Mouse (Mus musculus) myocyte (in vitro differentiated cells): ENCODE measurements around the gene Lce1c. TPM values are rescaled to one million over a fixed set of nuclear protein-coding genes. Genes with fewer than 3 reads are reported as not detected.

Source experiments
- H3K27me3 ChIP-seq: one replicate; pipeline ENCODE4 v1.6.1; 2011; ENCODE audit not compliant: control insufficient read depth, insufficient read depth, insufficient read length
- H3K36me3 ChIP-seq: one replicate; pipeline ENCODE4 v1.6.1; 2011; ENCODE audit not compliant: control insufficient read depth, insufficient read depth
- H3K4me2 ChIP-seq: one replicate; pipeline ENCODE4 v1.6.1; 2011; ENCODE audit warnings: low read depth, control low read depth
- H3K4me3 ChIP-seq: one replicate; pipeline ENCODE4 v1.5.1; 2011; ENCODE audit warnings: mild to moderate bottlenecking, control low read depth, moderate library complexity
- H3K79me2 ChIP-seq: one replicate; pipeline ENCODE4 v1.6.1; 2011; ENCODE audit not compliant: control insufficient read depth, insufficient read depth
- H3ac ChIP-seq: one replicate; pipeline ENCODE4 v1.6.1; 2011; ENCODE audit not compliant: control insufficient read depth, insufficient read length
- CEBPB ChIP-seq: IDR thresholded peaks from 2 replicates; pipeline ENCODE4 v1.6.1; 2011; ENCODE audit warnings: mild to moderate bottlenecking, moderate library complexity; ENCODE audit not compliant: poor library complexity, insufficient read depth, severe bottlenecking
- E2F4 ChIP-seq: IDR thresholded peaks from one replicate; pipeline ENCODE4 v1.6.1; 2011; ENCODE audit warnings: mild to moderate bottlenecking, control low read depth, moderate library complexity; ENCODE audit not compliant: insufficient read depth
- MAX ChIP-seq: IDR thresholded peaks from one replicate; pipeline ENCODE4 v1.6.1; 2011; ENCODE audit warnings: low read depth, mild to moderate bottlenecking, control low read depth
- MYOD1 ChIP-seq, 3 experiments: IDR thresholded peaks; one replicate each; pipeline ENCODE4 v1.6.1; 2011; ENCODE audit warnings: control low read depth in 2 of 3, low read depth in 2 of 3, mild to moderate bottlenecking in 2 of 3, moderate library complexity in 1 of 3; ENCODE audit not compliant: insufficient read length in 2 of 3, control insufficient read depth in 1 of 3
- MYOG ChIP-seq, 3 experiments: IDR thresholded peaks; one replicate each; pipeline ENCODE4 v1.6.1; 2011; ENCODE audit warnings: control low read depth in 2 of 3, low read depth in 2 of 3, mild to moderate bottlenecking in 2 of 3; ENCODE audit not compliant: insufficient read length in 2 of 3, control insufficient read depth in 1 of 3, insufficient read depth in 1 of 3
- POLR2A ChIP-seq: IDR thresholded peaks from one replicate; pipeline ENCODE4 v1.6.1; 2011; ENCODE audit warnings: low read depth, mild to moderate bottlenecking, control low read depth, moderate library complexity; ENCODE audit not compliant: insufficient read length
- POLR2AphosphoS2 ChIP-seq: IDR thresholded peaks from one replicate; pipeline ENCODE4 v1.6.1; 2011; ENCODE audit warnings: low read depth, control low read depth; ENCODE audit not compliant: insufficient read length
- REST ChIP-seq: IDR thresholded peaks from one replicate; pipeline ENCODE4 v1.6.1; 2011; ENCODE audit warnings: mild to moderate bottlenecking, control low read depth, moderate library complexity; ENCODE audit not compliant: insufficient read depth, insufficient read length
- SRF ChIP-seq: IDR thresholded peaks from one replicate; pipeline ENCODE4 v1.6.1; 2011; ENCODE audit warnings: low read depth; ENCODE audit not compliant: control insufficient read depth, insufficient read length
- TCF12 ChIP-seq: IDR thresholded peaks from one replicate; pipeline ENCODE4 v1.6.1; 2011; ENCODE audit warnings: mild to moderate bottlenecking, control low read depth; ENCODE audit not compliant: poor library complexity, insufficient read depth, severe bottlenecking
- TCF3 ChIP-seq: IDR thresholded peaks from one replicate; pipeline ENCODE4 v1.6.1; 2011; ENCODE audit warnings: low read depth, control low read depth; ENCODE audit not compliant: insufficient read length
- USF1 ChIP-seq: IDR thresholded peaks from one replicate; pipeline ENCODE4 v1.6.1; 2011; ENCODE audit warnings: low read depth, mild to moderate bottlenecking, control low read depth, moderate library complexity
- polyA plus RNA-seq: library from polyadenylated mRNA; unstranded; fragments of >200 nt; fragmentation: generic; extraction: Trizol; gene quantifications from one replicate; pipeline ENCODE4 v1.2.1, GENCODE M21; 2012; ENCODE audit warnings: missing spikeins

The Lce1c gene
- polyA plus RNA-seq, 1 experiment: not detected

GRCm38 (mm10) chr3:92708974-92709373 is 29.9 kb downstream of the Lce1c start, which contains the start of gene Lce1e:
TSS of gene Lce1e (minus strand) at chr3:92709074.
- H3K79me2 ChIP-seq: no peaks in the 10 kb centered on the region
- H3K4me3 ChIP-seq: no peak within 1 kb of the TSS
- no peak for TF ChIP-seq POLR2AphosphoS2
- no peak for TF ChIP-seq POLR2A
- no peak for TF ChIP-seq TCF3
- no peak for TF ChIP-seq USF1
- TF ChIP-seq TCF12: no peak
- no peak for TF ChIP-seq E2F4
- H3K4me2 ChIP-seq: no peak within 1 kb of the TSS
- no peak within 1 kb of the TSS for H3ac ChIP-seq
- H3K27me3 ChIP-seq: no peaks in the 10 kb centered on the region
- H3K36me3 ChIP-seq: no peaks in the 10 kb centered on the region

GRCm38 (mm10) chr3:92715122-92715521 is 36.1 kb downstream of the Lce1c start:
- Histone ChIP-seq H3K36me3 (no peaks in the 10 kb centered on the region), H3K4me3 (no peak overlapping the region), H3ac (no peak overlapping the region), H3K79me2 (no peaks in the 10 kb centered on the region), H3K4me2 (no peak overlapping the region), H3K27me3 (no peaks in the 10 kb centered on the region)
- no peak for TF ChIP-seq MYOD1 (IDR thresholded peaks at IDR 0.05; ENCODE audit: control insufficient read depth in 1 of 3, insufficient read length in 2 of 3, low read depth in 2 of 3)
- TF ChIP-seq MAX: no peak
- no peak for TF ChIP-seq E2F4
- TF ChIP-seq MYOG (IDR thresholded peaks at IDR 0.05; ENCODE audit: control insufficient read depth in 1 of 3, insufficient read depth in 1 of 3, insufficient read length in 2 of 3, low read depth in 2 of 3): no peak
- no peak for TF ChIP-seq SRF
- TF ChIP-seq REST: no peak
- TF ChIP-seq TCF3: no peak
- no peak for TF ChIP-seq POLR2A

- no peak within 1 kb of the TSS for H3K4me2 ChIP-seq
- no peak for TF ChIP-seq POLR2AphosphoS2
- TF ChIP-seq TCF12: no peak
- TF ChIP-seq MAX: no peak
- no peak for TF ChIP-seq POLR2A
- H3K4me3 ChIP-seq: no peak within 1 kb of the TSS
- H3K36me3 ChIP-seq: no peaks in the 10 kb centered on the region
- H3K27me3 ChIP-seq: no peaks in the 10 kb centered on the region
- no peak within 1 kb of the TSS for H3ac ChIP-seq
- H3K79me2 ChIP-seq: no peaks in the 10 kb centered on the region
Observed at GRCm38 (mm10) chr3:92720250-92720649, 41.2 kb downstream of the Lce1c start, which contains the start of gene Lce1f. TSS of gene Lce1f (minus strand) at chr3:92720350.

- H3K4me3 ChIP-seq: no peak overlapping the region
- H3ac ChIP-seq: no peak overlapping the region
- H3K4me2 ChIP-seq: no peak overlapping the region
- H3K27me3 ChIP-seq: no peaks in the 10 kb centered on the region
- no peaks in the 10 kb centered on the region for H3K79me2 ChIP-seq
- TF ChIP-seq MYOG (IDR thresholded peaks at IDR 0.05; ENCODE audit: control insufficient read depth in 1 of 3, insufficient read depth in 1 of 3, insufficient read length in 2 of 3, low read depth in 2 of 3) (no peak), REST (no peak), TCF3 (no peak), POLR2A (no peak), CEBPB (no peak), MYOD1 (IDR thresholded peaks at IDR 0.05; ENCODE audit: control insufficient read depth in 1 of 3, insufficient read length in 2 of 3, low read depth in 2 of 3) (no peak), E2F4 (no peak), SRF (no peak), TCF12 (no peak), USF1 (no peak), MAX (no peak)
- H3K36me3 ChIP-seq: no peaks in the 10 kb centered on the region
Observed at GRCm38 (mm10) chr3:92722631-92723030, 43.6 kb downstream of the Lce1c start.

Other genes with a start within 250 kb of the Lce1c start
- gene Gm9774, start 249.8 kb upstream of the Lce1c start, polyA plus RNA-seq: 13.6 TPM
- 2.8 TPM for gene Sprr2k, start 246.7 kb upstream of the Lce1c start, polyA plus RNA-seq
- 0.05 TPM for gene Sprr1b, start 240.5 kb upstream of the Lce1c start, polyA plus RNA-seq
- gene Sprr3, start 220.5 kb upstream of the Lce1c start, polyA plus RNA-seq: not detected
- gene Sprr1a, start 193.4 kb upstream of the Lce1c start, polyA plus RNA-seq: 9.2 TPM
- not detected for gene Sprr4, start 178.8 kb upstream of the Lce1c start, polyA plus RNA-seq
- not detected for gene 2310046K23Rik, start 144.7 kb upstream of the Lce1c start, polyA plus RNA-seq
- not detected for gene Ivl, start 105.5 kb upstream of the Lce1c start, polyA plus RNA-seq
- not detected for gene Smcp, start 90.2 kb upstream of the Lce1c start, polyA plus RNA-seq
- not detected for gene 2210017I01Rik, start 71.8 kb upstream of the Lce1c start, polyA plus RNA-seq
- not detected for gene Lce6a, start 57.6 kb upstream of the Lce1c start, polyA plus RNA-seq
- gene Lce1a1, start 30.9 kb upstream of the Lce1c start, polyA plus RNA-seq: not detected
- not detected for gene Lce1b, start 22.3 kb upstream of the Lce1c start, polyA plus RNA-seq
- not detected for gene Lce1a2, start 8.9 kb upstream of the Lce1c start, polyA plus RNA-seq
- not detected for gene Lce1d, start 8.0 kb downstream of the Lce1c start, polyA plus RNA-seq
- gene Lce1e, start 29.8 kb downstream of the Lce1c start, polyA plus RNA-seq: not detected
- 0.19 TPM for gene Lce1f, start 41.1 kb downstream of the Lce1c start, polyA plus RNA-seq
- gene Gm38119, start 59.8 kb downstream of the Lce1c start, polyA plus RNA-seq: not detected
- 0.07 TPM for gene Lce1g, start 73.1 kb downstream of the Lce1c start, polyA plus RNA-seq
- not detected for gene Lce1h, start 85.8 kb downstream of the Lce1c start, polyA plus RNA-seq
- not detected for gene Lce1i, start 99.7 kb downstream of the Lce1c start, polyA plus RNA-seq
- gene Lce1j, start 111.3 kb downstream of the Lce1c start, polyA plus RNA-seq: not detected
- gene Lce1k, start 128.6 kb downstream of the Lce1c start, polyA plus RNA-seq: not detected
- gene Kprp, start 148.0 kb downstream of the Lce1c start, polyA plus RNA-seq: not detected
- not detected for gene Lce1l, start 172.0 kb downstream of the Lce1c start, polyA plus RNA-seq
- gene 2310050C09Rik, start 191.0 kb downstream of the Lce1c start, polyA plus RNA-seq: not detected
- gene Lce3a, start 247.0 kb downstream of the Lce1c start, polyA plus RNA-seq: not detected